ENCODE assay signal across 24 mouse cellular contexts in the genomic region with DNA sequence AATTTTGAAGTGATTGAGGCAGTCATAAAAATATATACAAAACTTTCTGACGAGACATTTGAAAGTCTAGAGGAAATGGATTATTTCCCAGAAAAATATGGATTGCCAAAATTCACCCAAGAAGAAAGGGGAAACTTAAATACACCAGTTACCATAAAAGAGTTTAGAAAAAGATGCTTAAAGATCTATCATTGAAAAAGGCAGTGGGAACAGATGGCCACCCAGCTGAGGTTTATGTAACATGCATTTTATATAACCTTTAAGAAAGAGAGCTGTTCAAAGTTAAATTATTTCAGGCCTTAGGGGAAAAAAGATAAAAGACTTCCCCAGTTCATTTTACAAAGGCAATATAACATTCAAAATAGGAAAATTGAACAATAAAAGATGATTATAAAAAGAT.
DNase-seq lines count a peak whose midpoint lies in the region; ATAC-seq lines count a peak whose summit lies in the region.
"Had no signal": no experiment of that assay in that cellular context is flagged by ENCODE, and none has a peak within 500 bp of the region (broad histone marks: within the 10 kb centered on the region; RNA-seq: fewer than 3 reads in every experiment).

No protein-coding gene starts in this region.

- no peak for ATAC-seq in heart, embryonic 11.5 days (replicated peaks; ENCODE audit: insufficient number of reproducible peaks, low FRiP score, low TSS enrichment)
- ATAC-seq: activated CD4-positive, CD25-positive, alpha-beta regulatory T cell, adult 4 months; intestine, embryonic 15.5 days had no signal

- peak; percentile 77 to 87 for DNase-seq in frontal cortex, adult 2 months (ENCODE audit: extremely low spot score in 1 of 2, low spot score in 1 of 2)
- DNase-seq in frontal cortex, postnatal 14 days (ENCODE audit: low spot score in 2 of 2): no peak
- DNase-seq in right cerebral cortex, postnatal 10 days (ENCODE audit: low spot score in 2 of 2): peak; percentile 44 to 68
- no peak for DNase-seq in right cerebral cortex, postnatal 4 days
- DNase-seq in left cerebral cortex, adult 9 months (ENCODE audit: low spot score in 2 of 2): peak; percentile 37 to 78
- no peak for DNase-seq in heart, postnatal 36 days
- DNase-seq in urinary bladder, postnatal 4 days (ENCODE audit: low spot score in 2 of 2): no peak
- DNase-seq: adrenal gland, postnatal 25 days; cerebellum, adult 8-10 months; heart, postnatal 10 days; kidney, adult 9 months; kidney, postnatal 25 days; liver; lung, postnatal 10 days; midbrain, embryonic 14.5 days; thymus, postnatal 25 days had no signal

- no peak overlapping the region for H3K4me3 ChIP-seq in heart, embryonic 11.5 days (ENCODE audit: low read depth, low read length)
- H3K4me3 ChIP-seq: forebrain, embryonic 10.5 days; heart, embryonic 10.5 days; hindbrain, embryonic 13.5 days; intestine, embryonic 15.5 days; myocyte had no signal

- no peak overlapping the region for H3K9ac ChIP-seq in heart, embryonic 11.5 days (ENCODE audit: low read depth, low read length)
- H3K9ac ChIP-seq: hindbrain, embryonic 13.5 days; intestine, embryonic 15.5 days had no signal

- no peaks in the 10 kb centered on the region for H3K36me3 ChIP-seq in heart, embryonic 11.5 days (ENCODE audit: control insufficient read depth, insufficient read depth, low read length)
- H3K36me3 ChIP-seq: forebrain, embryonic 10.5 days; G1E; heart, embryonic 10.5 days; hindbrain, embryonic 13.5 days; intestine, embryonic 15.5 days had no signal

- H3K27me3 ChIP-seq in heart, embryonic 11.5 days (ENCODE audit: control insufficient read depth, insufficient read depth, low read length): no peaks in the 10 kb centered on the region
- H3K27me3 ChIP-seq: hindbrain, embryonic 13.5 days; intestine, embryonic 15.5 days had no signal

- WGBS in heart, embryonic 11.5 days (ENCODE audit: insufficient replicate concordance): 77% methylated on average over 1 of the region's 1 CpGs

- H3K9me3 ChIP-seq in heart, embryonic 11.5 days (replicated peaks; ENCODE audit: control insufficient read depth, low read length): no peaks in the 10 kb centered on the region
- H3K9me3 ChIP-seq: forebrain, embryonic 10.5 days; G1E; heart, embryonic 10.5 days; hindbrain, embryonic 13.5 days; intestine, embryonic 15.5 days had no signal

- no peaks in the 10 kb centered on the region for H3K4me1 ChIP-seq in heart, embryonic 11.5 days (ENCODE audit: control insufficient read depth, insufficient read depth, low read length)
- H3K4me1 ChIP-seq: forebrain, embryonic 10.5 days; heart, embryonic 10.5 days; hindbrain, embryonic 13.5 days; intestine, embryonic 15.5 days had no signal

- intact Hi-C loops in heart, postnatal 36 days (cut with DNase I): no loop called here

- no peak overlapping the region for H3K4me2 ChIP-seq in heart, embryonic 11.5 days
- H3K4me2 ChIP-seq: hindbrain, embryonic 13.5 days; intestine, embryonic 15.5 days had no signal

- H3K27ac ChIP-seq in heart, embryonic 11.5 days (ENCODE audit: low read depth, low read length): no peak overlapping the region
- H3K27ac ChIP-seq: forebrain, embryonic 10.5 days; heart, embryonic 10.5 days; hindbrain, embryonic 13.5 days; intestine, embryonic 15.5 days had no signal

Comparison
In these comparisons a context has a peak if more than half of its experiments do, and no peak if none do; other contexts are left out.
1. DNase-seq: peak in frontal cortex, adult 2 months (2 of 2), right cerebral cortex, postnatal 10 days (2 of 2) and left cerebral cortex, adult 9 months (2 of 2); none in frontal cortex, postnatal 14 days (0 of 2), right cerebral cortex, postnatal 4 days (single experiment), heart, postnatal 36 days (0 of 2) and urinary bladder, postnatal 4 days (0 of 2).